Comparison of ENCODE assay signal across 9 mouse cellular contexts in the genomic region with DNA sequence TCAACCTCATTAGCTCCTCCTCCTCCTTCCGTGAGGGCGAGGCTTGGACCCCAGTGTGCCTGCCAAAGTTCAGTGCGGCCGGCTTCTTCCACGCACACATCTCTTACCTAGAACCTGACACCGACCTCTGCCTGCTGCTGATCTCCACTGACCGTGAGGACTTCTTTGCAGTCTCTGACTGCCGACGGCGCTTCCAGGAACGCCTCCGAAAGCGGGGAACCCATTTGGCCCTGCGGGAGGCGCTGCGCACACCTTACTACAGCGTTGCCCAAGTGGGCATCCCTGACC. TPM values are rescaled to one million over a fixed set of nuclear protein-coding genes. Genes with fewer than 3 reads are reported as not detected.
DNase-seq lines count a peak whose midpoint lies in the region; ATAC-seq and TF ChIP-seq lines count a peak whose summit lies in the region.
"Had no signal": no experiment of that assay in that cellular context is flagged by ENCODE, and none has a peak within 500 bp of the region (broad histone marks: within the 10 kb centered on the region; RNA-seq: fewer than 3 reads in every experiment).

No protein-coding gene starts in this region.

- intact Hi-C loops in left cerebral cortex, postnatal 36 days (cut with DNase I), result loop anchor here (5.0 kb wide), 2 partner anchors 146 to 166 kb away; partner anchors contain the start of gene Gmppb

- peak overlapping the region; percentile 56 for H3K4me2 ChIP-seq in liver, embryonic 15.5 days

- H3K9me3 ChIP-seq in hindbrain, embryonic 10.5 days, result no peaks in the 10 kb centered on the region
- H3K9me3 ChIP-seq in liver, embryonic 15.5 days (replicated peaks), result no peaks in the 10 kb centered on the region

- H3K4me3 ChIP-seq in testis, adult 2 months (ENCODE audit: control insufficient read depth, low read depth, low read length), result peak overlapping the region; percentile 56
- peak overlapping the region; percentile 56 for H3K4me3 ChIP-seq in hindbrain, embryonic 10.5 days
- H3K4me3 ChIP-seq in liver, embryonic 15.5 days (replicated peaks), result no peak overlapping the region

- no peak for ATAC-seq in liver, embryonic 15.5 days (ENCODE audit: insufficient read depth)

- H3K4me1 ChIP-seq in testis, adult 2 months (ENCODE audit: control insufficient read depth, insufficient read depth, low read length), result peaks cover 6% of the 10 kb centered on the region
- H3K4me1 ChIP-seq in hindbrain, embryonic 10.5 days (replicated peaks), result peaks cover 26% of the 10 kb centered on the region
- H3K4me1 ChIP-seq in liver, embryonic 15.5 days (replicated peaks), result peaks cover 23% of the 10 kb centered on the region

- DNase-seq in testis, postnatal 14 days (ENCODE audit: low spot score), result no peak
- DNase-seq in hindbrain, embryonic 10.5 days (ENCODE audit: low spot score), result no peak
- no peak for DNase-seq in frontal cortex, postnatal 10 days (ENCODE audit: low spot score in 2 of 2)
- no peak for DNase-seq in left cerebral cortex, adult 11 months (ENCODE audit: low spot score)
- no peak for DNase-seq in left cerebral cortex, postnatal 36 days (ENCODE audit: low spot score in 2 of 2)

- TF ChIP-seq POLR2A in testis, adult 2 months (IDR thresholded peaks at IDR 0.05; ENCODE audit: control insufficient read depth, low read depth, low read length), result no peak

- H3K27ac ChIP-seq in testis, adult 2 months (ENCODE audit: control insufficient read depth, insufficient read depth, low read depth, low read length), result no peak overlapping the region
- H3K27ac ChIP-seq in hindbrain, embryonic 10.5 days, result peak overlapping the region; percentile 64
- H3K27ac ChIP-seq in liver, embryonic 15.5 days (replicated peaks), result no peak overlapping the region

- no peak overlapping the region for H3K9ac ChIP-seq in liver, embryonic 15.5 days

- no peak for TF ChIP-seq CTCF in testis, adult 2 months (IDR thresholded peaks at IDR 0.05; ENCODE audit: control insufficient read depth, insufficient read depth, insufficient replicate concordance, low read depth, low read length)

- 6% methylated on average over 17 of the region's 17 CpGs for whole genome bisulfite sequencing in hindbrain, embryonic 10.5 days
- WGBS in liver, embryonic 15.5 days (ENCODE audit: insufficient replicate concordance), result 38% methylated on average over 17 of the region's 17 CpGs

- H3K27me3 ChIP-seq in testis, adult 2 months (ENCODE audit: control insufficient read depth, insufficient read depth, low read length), result no peaks in the 10 kb centered on the region
- H3K27me3 ChIP-seq in hindbrain, embryonic 10.5 days (ENCODE audit: insufficient read depth, poor library complexity, severe bottlenecking), result peaks cover 55% of the 10 kb centered on the region
- peaks cover 25% of the 10 kb centered on the region for H3K27me3 ChIP-seq in liver, embryonic 15.5 days

- no peaks in the 10 kb centered on the region for H3K36me3 ChIP-seq in testis, adult 2 months (ENCODE audit: control insufficient read depth, insufficient read depth, low read length)
- H3K36me3 ChIP-seq in hindbrain, embryonic 10.5 days, result peaks cover 16% of the 10 kb centered on the region
- H3K36me3 ChIP-seq in liver, embryonic 15.5 days (replicated peaks), result 0 out of 2 replicates have a peak, but pooled peaks cover 8% of the 10 kb centered on the region

RNA-seq across cellular contexts. Expression of gene Mst1r, which starts 5.1 kb away (rescaled TPM):
- 4.3 and 4.6 TPM in 2 replicates for polyA plus RNA-seq in testis, adult 2 months (2012; rRNA removed)
- 0.67 and 0.80 TPM in 2 replicates for polyA plus RNA-seq in hindbrain, embryonic 10.5 days (2016; fragmentation: Nextera tagmentation; extraction: Ambion mirVana)
- polyA plus RNA-seq in liver, embryonic 15.5 days (2015; fragmentation: Nextera tagmentation; extraction: Ambion mirVana), result 0.85 and 1.4 TPM in 2 replicates
- 1 to 10 TPM in 1 of 2 experiments, under 1 TPM in 1; 0.81 to 2.6 TPM for total RNA-seq in left cerebral cortex, postnatal 36 days (2021)

RNA-seq across cellular contexts. Expression of gene Mon1a, which starts 13.6 kb away (rescaled TPM):
- 14.1 and 14.9 TPM in 2 replicates for polyA plus RNA-seq in testis, adult 2 months (2012; rRNA removed)
- polyA plus RNA-seq in hindbrain, embryonic 10.5 days (2016; fragmentation: Nextera tagmentation; extraction: Ambion mirVana), result 13.4 and 16.6 TPM in 2 replicates
- 3.9 and 5.0 TPM in 2 replicates for polyA plus RNA-seq in liver, embryonic 15.5 days (2015; fragmentation: Nextera tagmentation; extraction: Ambion mirVana)
- total RNA-seq in left cerebral cortex, postnatal 36 days (2021), result 10 to 100 TPM; 23.9 to 27.1 TPM

RNA-seq across cellular contexts. Expression of gene Actl11, which starts 26.7 kb away (rescaled TPM):
- 360 and 372 TPM in 2 replicates for polyA plus RNA-seq in testis, adult 2 months (2012; rRNA removed)
- polyA plus RNA-seq in hindbrain, embryonic 10.5 days (2016; fragmentation: Nextera tagmentation; extraction: Ambion mirVana), result not detected in 2 replicates
- not detected in 2 replicates for polyA plus RNA-seq in liver, embryonic 15.5 days (2015; fragmentation: Nextera tagmentation; extraction: Ambion mirVana)
- not detected for total RNA-seq in left cerebral cortex, postnatal 36 days (2021)
- total RNA-seq: left cerebral cortex, postnatal 25 days had no signal
- polyA plus RNA-seq: heart, postnatal 0 days had no signal

RNA-seq across cellular contexts. Expression of gene Rbm6, which starts 28.5 kb away (rescaled TPM):
- 26.8 and 28.1 TPM in 2 replicates for polyA plus RNA-seq in testis, adult 2 months (2012; rRNA removed)
- 87.6 and 98.2 TPM in 2 replicates for polyA plus RNA-seq in hindbrain, embryonic 10.5 days (2016; fragmentation: Nextera tagmentation; extraction: Ambion mirVana)
- 26.1 and 27.7 TPM in 2 replicates for polyA plus RNA-seq in liver, embryonic 15.5 days (2015; fragmentation: Nextera tagmentation; extraction: Ambion mirVana)
- 10 to 100 TPM; 48.3 to 72.1 TPM for total RNA-seq in left cerebral cortex, postnatal 36 days (2021)

RNA-seq across cellular contexts. Expression of gene Camkv, which starts 33.9 kb away (rescaled TPM):
- 6.5 and 6.6 TPM in 2 replicates for polyA plus RNA-seq in testis, adult 2 months (2012; rRNA removed)
- polyA plus RNA-seq in hindbrain, embryonic 10.5 days (2016; fragmentation: Nextera tagmentation; extraction: Ambion mirVana), result 13.0 and 13.1 TPM in 2 replicates
- polyA plus RNA-seq in liver, embryonic 15.5 days (2015; fragmentation: Nextera tagmentation; extraction: Ambion mirVana), result 0.08 and 0.09 TPM in 2 replicates
- 100 to 1,000 TPM; 353 to 360 TPM for total RNA-seq in left cerebral cortex, postnatal 36 days (2021)
- polyA plus RNA-seq: heart, postnatal 0 days had no signal

Comparison
In these comparisons a context has a peak if more than half of its experiments do, and no peak if none do; other contexts are left out.
1. RNA of gene Actl11, which starts 26.7 kb away (polyA plus RNA-seq): 360 to 372 TPM in testis, adult 2 months; not detected in liver, embryonic 15.5 days and not detected in hindbrain, embryonic 10.5 days; every median in the first group is over 100 times any median in the second.